Mouse (Mus musculus) forebrain, embryonic 16.5 days (tissue): ENCODE measurements around the gene Spice1. TPM values are rescaled to one million over a fixed set of nuclear protein-coding genes. Genes with fewer than 3 reads are reported as not detected.

Experiments
- ATAC-seq: fragments of 200-750 bp; cut with Nextera tagmentation; 2 replicates; pipeline ENCODE4 v1.8.0; 2017; ENCODE audit warnings: mild to moderate bottlenecking, moderate library complexity
- H3K27ac ChIP-seq: fragments of 300-500 bp; sonication (generic); 2 replicates; pipeline ENCODE4 v1.5.1; 2014; ENCODE audit warnings: low read length, control low read depth
- H3K27me3 ChIP-seq: fragments of 300-500 bp; sonication (generic); replicated peaks from 2 replicates; pipeline ENCODE4 v1.6.1; 2014; ENCODE audit warnings: low read length; ENCODE audit not compliant: control insufficient read depth, insufficient read depth
- H3K36me3 ChIP-seq: fragments of 300-500 bp; sonication (generic); 2 replicates; pipeline ENCODE4 v1.6.1; 2014; ENCODE audit not compliant: control insufficient read depth, insufficient read depth
- H3K4me1 ChIP-seq: fragments of 300-500 bp; sonication (generic); replicated peaks from 2 replicates; pipeline ENCODE4 v1.6.1; 2014; ENCODE audit warnings: low read length; ENCODE audit not compliant: control insufficient read depth, insufficient read depth
- H3K4me2 ChIP-seq: fragments of 300-500 bp; sonication (generic); 2 replicates; pipeline ENCODE4 v1.6.1; 2014; ENCODE audit warnings: mild to moderate bottlenecking, low read length, control low read depth
- H3K4me3 ChIP-seq: fragments of 300-500 bp; sonication (generic); replicated peaks from 2 replicates; pipeline ENCODE4 v1.5.1; 2014; ENCODE audit warnings: mild to moderate bottlenecking, low read length, control low read depth
- H3K9ac ChIP-seq: fragments of 300-500 bp; sonication (generic); replicated peaks from 2 replicates; pipeline ENCODE4 v1.6.1; 2014; ENCODE audit warnings: low read depth, low read length, control low read depth
- H3K9me3 ChIP-seq: fragments of 300-500 bp; sonication (generic); 2 replicates; pipeline ENCODE4 v1.6.1; 2016; ENCODE audit warnings: low read length; ENCODE audit not compliant: control insufficient read depth
- WGBS: fragments of 180-500 bp; shearing (Covaris S2); extraction: QIAGEN DNeasy Blood & Tissue Kit; methylation state at CpG from one replicate; pipeline ENCODE4 v1.1.7; 2014; 5-methylcytosine and 5-hydroxymethylcytosine counted together
- polyA plus RNA-seq: library from polyadenylated mRNA; unstranded; fragments of >200 nt; fragmentation: Nextera tagmentation; extraction: Ambion mirVana; gene quantifications from 2 replicates; pipeline ENCODE4 v1.2.1, GENCODE M21; 2015

The Spice1 gene
- polyA plus RNA-seq, 1 experiment from 2014 or later = 19.8 TPM

DNA sequence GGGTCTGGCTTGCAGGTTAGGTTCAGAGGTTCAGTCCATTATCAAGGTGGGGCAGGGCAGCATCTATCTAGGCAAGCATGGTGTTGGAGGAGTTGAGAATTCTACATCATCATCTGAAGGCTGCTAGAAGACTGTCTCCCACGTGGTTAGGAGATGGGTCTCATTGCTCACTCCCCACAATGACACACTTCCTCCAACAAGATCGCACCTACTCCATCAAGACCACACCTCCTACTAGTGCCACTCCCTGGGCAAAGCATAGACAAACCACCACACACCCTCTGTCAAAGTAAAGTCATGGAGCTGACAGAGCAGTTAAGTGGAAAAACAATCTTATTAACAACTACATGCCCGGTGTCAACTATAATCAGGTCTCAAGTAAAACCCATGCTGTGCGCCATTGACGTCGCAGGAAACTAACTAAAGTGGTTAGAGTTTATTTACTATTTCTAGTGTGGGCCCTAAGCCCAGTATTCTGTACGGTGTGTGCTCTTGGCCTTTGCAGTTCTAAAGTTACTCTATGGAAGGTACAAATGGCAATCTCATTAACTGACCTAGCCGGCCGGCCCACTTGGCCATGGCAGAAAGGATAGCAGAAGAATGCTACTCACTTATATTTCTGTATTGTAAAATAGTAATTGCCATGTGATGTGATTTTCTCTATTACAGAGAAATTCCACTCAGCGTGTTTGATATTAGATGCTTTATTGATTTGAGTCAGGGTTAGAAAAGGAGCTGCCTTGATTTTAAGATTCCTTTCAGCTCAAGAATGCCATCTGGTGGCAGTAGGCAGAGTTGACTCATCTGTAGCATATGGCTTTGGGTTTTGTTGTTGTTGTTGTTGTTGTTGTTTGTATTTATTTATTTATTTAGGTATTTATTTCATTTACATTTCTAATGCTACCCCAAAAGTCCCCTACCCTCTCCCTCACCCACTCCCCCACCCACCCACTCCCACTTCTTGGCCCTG is 15.3 kb downstream of the Spice1 start:
- 90% methylated on average over 10 of the region's 10 CpGs for WGBS
- Histone ChIP-seq H3K4me2 (no peak overlapping the region), H3K4me1 (no peaks in the 10 kb centered on the region), H3K4me3 (no peak overlapping the region), H3K9ac (no peak overlapping the region), H3K27ac (no peak overlapping the region), H3K9me3 (no peaks in the 10 kb centered on the region), H3K27me3 (no peaks in the 10 kb centered on the region), H3K36me3 (no peaks in the 10 kb centered on the region)
- ATAC-seq = peak; percentile 64

- no peak overlapping the region for H3K9ac ChIP-seq
- no peak overlapping the region for H3K4me2 ChIP-seq
- H3K27me3 ChIP-seq = no peaks in the 10 kb centered on the region
- H3K9me3 ChIP-seq = no peaks in the 10 kb centered on the region
- ATAC-seq = no peak
- no peaks in the 10 kb centered on the region for H3K4me1 ChIP-seq
- H3K27ac ChIP-seq = no peak overlapping the region
- H3K4me3 ChIP-seq = no peak overlapping the region
- peaks cover 5% of the 10 kb centered on the region; the same call in 1 of the 2 replicates for H3K36me3 ChIP-seq
- WGBS = 98% methylated on average over 7 of the region's 7 CpGs
Observed at GRCm38 (mm10) chr16:44365522-44365921, 18.6 kb downstream of the Spice1 start.

- Histone ChIP-seq H3K9me3 (no peaks in the 10 kb centered on the region), H3K27me3 (no peaks in the 10 kb centered on the region), H3K4me1 (peaks cover 1% of the 10 kb centered on the region; the same call in 1 of the 2 replicates), H3K36me3 (no peaks in the 10 kb centered on the region), H3K9ac (no peak overlapping the region), H3K4me2 (no peak overlapping the region), H3K4me3 (no peak overlapping the region), H3K27ac (no peak overlapping the region)
- no peak for ATAC-seq
- WGBS = 95% methylated on average over 4 of the region's 4 CpGs
Observed at GRCm38 (mm10) chr16:44375459-44375858, 28.5 kb downstream of the Spice1 start.

DNA sequence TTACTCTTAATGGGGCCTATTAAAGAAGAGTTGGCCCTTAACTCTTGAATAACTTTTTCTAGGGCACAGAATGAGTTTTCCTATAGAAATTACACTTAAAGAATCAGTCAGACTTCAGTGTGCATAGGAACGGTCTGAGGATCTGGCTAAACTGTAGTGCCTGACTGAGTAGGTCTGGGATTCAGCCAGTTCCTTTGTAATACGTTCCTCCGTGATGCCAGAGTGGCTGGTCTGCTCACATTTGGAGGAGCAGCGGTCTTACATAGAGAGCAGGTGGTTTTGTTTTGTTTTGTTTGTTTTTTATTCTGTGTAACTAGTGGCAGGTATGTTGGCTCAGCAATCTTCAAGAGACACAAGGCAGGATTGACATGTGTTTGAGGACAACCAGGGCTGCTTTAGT is 33.1 kb downstream of the Spice1 start:
- Histone ChIP-seq H3K9me3 (no peaks in the 10 kb centered on the region), H3K9ac (no peak overlapping the region), H3K27ac (no peak overlapping the region), H3K4me2 (no peak overlapping the region), H3K4me1 (peaks cover 15% of the 10 kb centered on the region), H3K4me3 (no peak overlapping the region), H3K27me3 (no peaks in the 10 kb centered on the region), H3K36me3 (no peaks in the 10 kb centered on the region)
- WGBS = 33% methylated on average over 4 of the region's 4 CpGs
- no peak for ATAC-seq

DNA sequence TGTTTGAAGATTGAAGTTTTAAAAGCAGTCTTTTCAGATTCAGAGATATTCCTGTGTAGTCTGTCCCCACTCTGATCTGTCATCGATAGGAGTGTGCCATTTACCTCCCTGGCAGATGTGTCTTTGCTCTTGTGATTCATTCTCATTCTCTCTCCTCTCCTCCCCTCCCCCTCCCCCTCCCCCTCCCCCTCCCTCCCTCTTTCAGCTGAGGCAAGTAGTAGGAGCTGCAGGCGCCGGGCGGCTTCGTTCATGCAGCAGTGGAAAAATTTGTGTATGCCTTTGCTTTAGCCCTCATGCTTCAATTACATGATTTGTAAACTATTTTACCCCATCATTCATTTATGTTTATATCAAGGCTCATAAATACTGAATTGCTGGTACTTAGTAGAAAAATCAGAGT is 34.7 kb downstream of the Spice1 start:
- no peak overlapping the region for H3K4me2 ChIP-seq
- H3K9ac ChIP-seq = no peak overlapping the region
- no peaks in the 10 kb centered on the region for H3K27me3 ChIP-seq
- H3K27ac ChIP-seq = no peak overlapping the region
- peaks cover 15% of the 10 kb centered on the region for H3K4me1 ChIP-seq
- no peaks in the 10 kb centered on the region for H3K36me3 ChIP-seq
- WGBS = 6% methylated on average over 4 of the region's 5 CpGs
- ATAC-seq = no peak
- no peaks in the 10 kb centered on the region for H3K9me3 ChIP-seq
- no peak overlapping the region for H3K4me3 ChIP-seq

DNA sequence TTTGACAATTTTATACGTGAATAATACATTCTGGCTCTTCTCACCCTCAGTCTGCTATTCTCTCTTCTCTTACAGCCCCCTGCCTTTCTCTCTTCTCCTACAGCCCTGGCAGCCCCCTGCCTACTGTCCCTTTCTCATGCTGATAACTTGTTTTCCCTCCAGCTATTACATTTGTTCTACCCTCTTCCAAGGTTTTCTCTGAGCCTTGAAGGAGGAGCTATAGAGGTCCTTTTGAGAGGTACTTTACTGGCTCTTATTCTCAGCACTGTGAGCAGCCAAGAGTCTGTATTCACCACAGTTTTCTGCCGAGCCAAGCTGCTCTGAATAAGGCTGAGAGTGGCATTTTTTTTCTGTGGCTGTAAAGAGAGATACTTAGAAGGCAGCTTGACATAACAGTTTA is 36.6 kb downstream of the Spice1 start:
- peak; percentile 92 for ATAC-seq
- H3K36me3 ChIP-seq = no peaks in the 10 kb centered on the region
- no peak overlapping the region for H3K4me3 ChIP-seq
- no peaks in the 10 kb centered on the region for H3K27me3 ChIP-seq
- WGBS = 9% methylated on average over 2 of the region's 2 CpGs
- H3K9me3 ChIP-seq = no peaks in the 10 kb centered on the region
- no peak overlapping the region for H3K4me2 ChIP-seq
- H3K27ac ChIP-seq = no peak overlapping the region
- no peak overlapping the region for H3K9ac ChIP-seq
- H3K4me1 ChIP-seq = peaks cover 15% of the 10 kb centered on the region

GRCm38 (mm10) chr16:44384251-44384650 is 37.3 kb downstream of the Spice1 start:
- WGBS = 56% methylated on average over 1 of the region's 1 CpGs

GRCm38 (mm10) chr16:44391877-44392548 is 45.1 kb downstream of the Spice1 start:
- ATAC-seq = no peak; the same call in 1 of the 2 replicates
- WGBS = 43% methylated on average over 9 of the region's 9 CpGs

More at GRCm38 (mm10) chr16:44384251-44384650, 37.3 kb downstream of the Spice1 start:
- no peaks in the 10 kb centered on the region for H3K36me3 ChIP-seq
- H3K27me3 ChIP-seq = no peaks in the 10 kb centered on the region
- ATAC-seq = no peak
- H3K4me1 ChIP-seq = peaks cover 15% of the 10 kb centered on the region
- H3K4me2 ChIP-seq = no peak overlapping the region
- H3K9me3 ChIP-seq = no peaks in the 10 kb centered on the region
- H3K4me3 ChIP-seq = no peak overlapping the region
- no peak overlapping the region for H3K27ac ChIP-seq
- no peak overlapping the region for H3K9ac ChIP-seq

DNA sequence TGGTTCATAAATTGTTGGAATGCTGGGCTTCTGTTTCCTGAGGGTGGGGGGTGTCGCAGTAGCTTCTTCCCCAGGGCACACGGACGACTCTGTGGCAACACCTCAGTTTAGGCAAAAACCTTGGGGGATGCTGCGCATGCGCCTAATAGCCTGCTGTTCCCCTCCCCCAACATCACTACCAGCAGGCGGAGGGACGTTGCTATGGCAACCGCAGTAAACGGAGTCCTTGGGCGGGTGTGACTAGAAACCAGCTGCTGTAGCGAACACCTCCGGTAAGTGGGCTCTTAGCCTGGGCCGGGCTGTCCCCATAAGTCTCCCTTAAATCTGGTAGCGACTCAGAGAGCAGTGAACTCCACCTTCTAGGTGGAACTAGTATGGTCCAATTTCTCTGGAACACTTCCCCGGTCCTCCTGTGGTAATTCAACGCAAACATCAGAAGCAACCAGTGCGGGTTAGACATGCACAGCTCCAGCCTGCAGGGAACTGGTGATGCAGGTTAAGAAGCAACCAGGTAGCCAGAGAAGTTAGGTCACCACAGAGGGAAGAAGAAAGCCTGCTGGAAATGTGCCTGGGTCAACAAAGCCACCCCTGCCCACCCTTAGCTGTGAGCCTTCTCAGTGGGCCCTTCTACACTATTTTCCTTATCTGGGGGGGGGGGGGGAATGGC is 47.8 kb downstream of the Spice1 start, which contains the start of gene Cfap44:
Cfap44 (plus strand) TSS at position 220 of the 667 bp plus-strand sequence.
- ATAC-seq = peak; percentile 92
- peak within 1 kb of the TSS; percentile 43 for H3K9ac ChIP-seq
- H3K4me3 ChIP-seq = peak within 1 kb of the TSS; percentile 41
- H3K27ac ChIP-seq = no peak within 1 kb of the TSS; the same call in 1 of the 2 replicates
- no peaks in the 10 kb centered on the region for H3K27me3 ChIP-seq
- no peaks in the 10 kb centered on the region for H3K36me3 ChIP-seq
- 0 out of 2 replicates have a peak, but pooled peaks cover 2% of the 10 kb centered on the region for H3K9me3 ChIP-seq
- peak within 1 kb of the TSS; percentile 62 for H3K4me2 ChIP-seq
- H3K4me1 ChIP-seq = peaks cover 13% of the 10 kb centered on the region
- 1% methylated on average over 17 of the region's 17 CpGs for WGBS

More at GRCm38 (mm10) chr16:44391877-44392548, 45.1 kb downstream of the Spice1 start:
- Histone ChIP-seq H3K9ac (no peak overlapping the region), H3K9me3 (0 out of 2 replicates have a peak, but pooled peaks cover 2% of the 10 kb centered on the region), H3K4me2 (no peak overlapping the region), H3K27ac (no peak overlapping the region), H3K4me1 (peaks cover 13% of the 10 kb centered on the region), H3K4me3 (no peak overlapping the region), H3K27me3 (no peaks in the 10 kb centered on the region), H3K36me3 (peaks cover 2% of the 10 kb centered on the region; the same call in 1 of the 2 replicates)
